Mouse (Mus musculus): ENCODE measurements around the gene Calm3.
A peak's percentile ranks its signal among the peaks of the same experiment; 100 is the strongest.
"Not testable (repeated sequence)": the region's sequence is repeated elsewhere in the genome, so short reads cannot be mapped to it uniquely, and the experiment has no call there.

Gene Calm3

GRCm38 (mm10) chr7:16924037-16924834 lies at the start of gene Calm3:
Calm3 (minus strand) TSS chr7:16924114.
- peak; percentile 95 for DNase-seq (ENCODE audit: low read depth, low spot score)

GRCm38 (mm10) chr7:16971160-16971559 lies 47.2 kb upstream of the Calm3 start:
- no peak for DNase-seq (ENCODE audit: low read depth, low spot score)

- DNase-seq (ENCODE audit: low read depth, low spot score): no peak
Measured at GRCm38 (mm10) chr7:16968414-16968813, 44.5 kb upstream of the Calm3 start.

- DNase-seq (ENCODE audit: low read depth, low spot score): no peak
Measured at GRCm38 (mm10) chr7:16961678-16962077, 37.8 kb upstream of the Calm3 start.

GRCm38 (mm10) chr7:16959539-16960187 lies 35.7 kb upstream of the Calm3 start, which contains the start of gene Pnmal1:
Pnmal1 (plus strand) TSS chr7:16959679.
- no peak for DNase-seq (ENCODE audit: low read depth, low spot score)

GRCm38 (mm10) chr7:16956410-16957265 lies 32.7 kb upstream of the Calm3 start:
- no peak for DNase-seq (ENCODE audit: low read depth, low spot score)

GRCm38 (mm10) chr7:16955712-16956111 lies 31.8 kb upstream of the Calm3 start:
- no peak for DNase-seq (ENCODE audit: low read depth, low spot score)

- not testable (repeated sequence) for DNase-seq (ENCODE audit: low read depth, low spot score)
Measured at GRCm38 (mm10) chr7:16953776-16954175, 29.9 kb upstream of the Calm3 start.

GRCm38 (mm10) chr7:16950861-16951635 lies 27.1 kb upstream of the Calm3 start:
- peak; percentile 73 for DNase-seq (ENCODE audit: low read depth, low spot score)

GRCm38 (mm10) chr7:16949908-16950841 lies 26.3 kb upstream of the Calm3 start:
- peak; percentile 64 for DNase-seq (ENCODE audit: low read depth, low spot score)

GRCm38 (mm10) chr7:16948923-16949458 lies 25.1 kb upstream of the Calm3 start:
- DNase-seq (ENCODE audit: low read depth, low spot score): no peak

- DNase-seq (ENCODE audit: low read depth, low spot score): no peak
Measured at GRCm38 (mm10) chr7:16947959-16948361, 24.0 kb upstream of the Calm3 start.

- no peak for DNase-seq (ENCODE audit: low read depth, low spot score)
Measured at GRCm38 (mm10) chr7:16947349-16947895, 23.5 kb upstream of the Calm3 start.

- no peak for DNase-seq (ENCODE audit: low read depth, low spot score)
Measured at GRCm38 (mm10) chr7:16946441-16947348, 22.8 kb upstream of the Calm3 start.

- no peak for DNase-seq (ENCODE audit: low read depth, low spot score)
Measured at GRCm38 (mm10) chr7:16945419-16945818, 21.5 kb upstream of the Calm3 start.

GRCm38 (mm10) chr7:16944808-16945315 lies 20.9 kb upstream of the Calm3 start:
- no peak for DNase-seq (ENCODE audit: low read depth, low spot score)

- no peak for DNase-seq (ENCODE audit: low read depth, low spot score)
Measured at GRCm38 (mm10) chr7:16944061-16944807, 20.3 kb upstream of the Calm3 start, which contains the start of gene Pnmal2. Pnmal2 (plus strand) TSS chr7:16944682.
